ENCODE assay signal across 9 mouse cellular contexts in genomic region chr1:167292447-167292846, GRCm38 (mm10). TPM values are rescaled to one million over a fixed set of nuclear protein-coding genes. Genes with fewer than 3 reads are reported as not detected.
DNase-seq lines count a peak whose midpoint lies in the region; ATAC-seq lines count a peak whose summit lies in the region.
"Had no signal": no experiment of that assay in that cellular context is flagged by ENCODE, and none has a peak within 500 bp of the region (broad histone marks: within the 10 kb centered on the region; RNA-seq: fewer than 3 reads in every experiment).

No protein-coding gene starts in this region.

- 0 out of 2 replicates have a peak, but pooled peaks cover 9% of the 10 kb centered on the region for H3K27me3 ChIP-seq in heart, embryonic 12.5 days (replicated peaks)
- peaks cover 5% of the 10 kb centered on the region; the same call in 1 of the 2 replicates for H3K27me3 ChIP-seq in midbrain, embryonic 13.5 days
- H3K27me3 ChIP-seq in hindbrain, embryonic 16.5 days (replicated peaks; ENCODE audit: control insufficient read depth, insufficient read depth, low read length): no peaks in the 10 kb centered on the region

- intact Hi-C loops in gastrocnemius, postnatal 14 days (cut with DNase I; ENCODE audit: low total_unique reads): no loop called here

- peak; percentile 30 for DNase-seq in gastrocnemius, postnatal 14 days
- peak; percentile 76 for DNase-seq in kidney, postnatal 10 days
- DNase-seq in lung, postnatal 25 days (ENCODE audit: low spot score): peak; percentile 68

- no peak overlapping the region for H3K27ac ChIP-seq in heart, embryonic 12.5 days (ENCODE audit: poor library complexity, severe bottlenecking)
- no peak overlapping the region for H3K27ac ChIP-seq in midbrain, embryonic 13.5 days
- no peak overlapping the region for H3K27ac ChIP-seq in hindbrain, embryonic 16.5 days (ENCODE audit: low read depth, low read length)
- H3K27ac ChIP-seq: embryonic facial prominence, embryonic 13.5 days had no signal

- WGBS in heart, embryonic 12.5 days: 11% methylated on average over 11 of the region's 11 CpGs
- whole genome bisulfite sequencing in midbrain, embryonic 13.5 days: 68% methylated on average over 11 of the region's 11 CpGs
- WGBS in hindbrain, embryonic 16.5 days: 55% methylated on average over 11 of the region's 11 CpGs

- no peaks in the 10 kb centered on the region for H3K36me3 ChIP-seq in heart, embryonic 12.5 days
- no peaks in the 10 kb centered on the region for H3K36me3 ChIP-seq in midbrain, embryonic 13.5 days
- H3K36me3 ChIP-seq in hindbrain, embryonic 16.5 days (ENCODE audit: control insufficient read depth, insufficient read depth, low read length): no peaks in the 10 kb centered on the region
- H3K36me3 ChIP-seq: embryonic facial prominence, embryonic 13.5 days had no signal

- peak; percentile 65 for ATAC-seq in heart, embryonic 12.5 days (ENCODE audit: insufficient number of reproducible peaks, low FRiP score)
- ATAC-seq in midbrain, embryonic 13.5 days: no peak
- no peak for ATAC-seq in hindbrain, embryonic 16.5 days
- ATAC-seq in megakaryocyte-erythroid progenitor cell, adult 5-6 weeks (replicated peaks; ENCODE audit: low FRiP score, low TSS enrichment, poor library complexity, severe bottlenecking): no peak

- H3K9ac ChIP-seq in heart, embryonic 12.5 days: no peak overlapping the region; the same call in 1 of the 2 replicates
- no peak overlapping the region for H3K9ac ChIP-seq in midbrain, embryonic 13.5 days (replicated peaks)
- H3K9ac ChIP-seq in hindbrain, embryonic 16.5 days (ENCODE audit: low read depth, low read length): no peak overlapping the region
- H3K9ac ChIP-seq: embryonic facial prominence, embryonic 13.5 days had no signal

- H3K4me1 ChIP-seq in heart, embryonic 12.5 days (replicated peaks): peaks cover 26% of the 10 kb centered on the region
- peaks cover 15% of the 10 kb centered on the region for H3K4me1 ChIP-seq in midbrain, embryonic 13.5 days (replicated peaks)
- H3K4me1 ChIP-seq in hindbrain, embryonic 16.5 days (ENCODE audit: control insufficient read depth, insufficient read depth, low read depth, low read length): peaks cover 9% of the 10 kb centered on the region

- H3K9me3 ChIP-seq in heart, embryonic 12.5 days (replicated peaks): no peaks in the 10 kb centered on the region
- no peaks in the 10 kb centered on the region for H3K9me3 ChIP-seq in midbrain, embryonic 13.5 days
- H3K9me3 ChIP-seq in hindbrain, embryonic 16.5 days (ENCODE audit: control insufficient read depth, low read length): no peaks in the 10 kb centered on the region
- H3K9me3 ChIP-seq: embryonic facial prominence, embryonic 13.5 days had no signal

- no peak overlapping the region for H3K4me3 ChIP-seq in heart, embryonic 12.5 days
- H3K4me3 ChIP-seq in midbrain, embryonic 13.5 days (replicated peaks): no peak overlapping the region
- H3K4me3 ChIP-seq in hindbrain, embryonic 16.5 days (ENCODE audit: low read length): no peak overlapping the region
- H3K4me3 ChIP-seq: embryonic facial prominence, embryonic 13.5 days; myocyte had no signal

- peak overlapping the region; percentile 33 for H3K4me2 ChIP-seq in heart, embryonic 12.5 days
- H3K4me2 ChIP-seq in midbrain, embryonic 13.5 days (replicated peaks): no peak overlapping the region
- H3K4me2 ChIP-seq in hindbrain, embryonic 16.5 days (ENCODE audit: low read length): no peak overlapping the region
- H3K4me2 ChIP-seq: embryonic facial prominence, embryonic 13.5 days had no signal

RNA-seq across cellular contexts. Expression of gene Uck2, which starts 7.3 kb away (rescaled TPM):
- 10 to 100 TPM; 18.4 to 29.1 TPM for total RNA-seq in gastrocnemius, postnatal 14 days (2021)
- polyA plus RNA-seq in heart, embryonic 12.5 days (2016; fragmentation: Nextera tagmentation; extraction: Ambion mirVana): 68.9 and 75.3 TPM in 2 replicates
- polyA plus RNA-seq in midbrain, embryonic 13.5 days (2015; fragmentation: Nextera tagmentation; extraction: Ambion mirVana): 67.6 and 70.1 TPM in 2 replicates
- 43.0 and 45.2 TPM in 2 replicates for polyA plus RNA-seq in hindbrain, embryonic 16.5 days (2015; fragmentation: Nextera tagmentation; extraction: Ambion mirVana)
- total RNA-seq in megakaryocyte-erythroid progenitor cell, adult 5-6 weeks (2014; fragmentation: Nextera tagmentation): 187 and 249 TPM in 2 replicates
- total RNA-seq in megakaryocyte-erythroid progenitor cell, adult 5-6 weeks (2017): 228 and 238 TPM in 2 replicates

RNA-seq across cellular contexts. Expression of gene Tmco1, which starts 15.7 kb away (rescaled TPM):
- total RNA-seq in gastrocnemius, postnatal 14 days (2021): 10 to 100 TPM; 36.8 to 39.3 TPM
- polyA plus RNA-seq in heart, embryonic 12.5 days (2016; fragmentation: Nextera tagmentation; extraction: Ambion mirVana): 79.7 and 83.1 TPM in 2 replicates
- polyA plus RNA-seq in midbrain, embryonic 13.5 days (2015; fragmentation: Nextera tagmentation; extraction: Ambion mirVana): 75.3 and 76.9 TPM in 2 replicates
- polyA plus RNA-seq in hindbrain, embryonic 16.5 days (2015; fragmentation: Nextera tagmentation; extraction: Ambion mirVana): 72.7 and 85.8 TPM in 2 replicates
- total RNA-seq in megakaryocyte-erythroid progenitor cell, adult 5-6 weeks (2014; fragmentation: Nextera tagmentation): 89.8 and 97.2 TPM in 2 replicates
- 150 and 178 TPM in 2 replicates for total RNA-seq in megakaryocyte-erythroid progenitor cell, adult 5-6 weeks (2017)

RNA-seq across cellular contexts. Expression of gene Aldh9a1, which starts 57.3 kb away (rescaled TPM):
- total RNA-seq in gastrocnemius, postnatal 14 days (2021): 1 to 10 TPM; 3.8 to 4.8 TPM
- polyA plus RNA-seq in heart, embryonic 12.5 days (2016; fragmentation: Nextera tagmentation; extraction: Ambion mirVana): 27.1 and 27.6 TPM in 2 replicates
- 27.9 and 28.1 TPM in 2 replicates for polyA plus RNA-seq in midbrain, embryonic 13.5 days (2015; fragmentation: Nextera tagmentation; extraction: Ambion mirVana)
- polyA plus RNA-seq in hindbrain, embryonic 16.5 days (2015; fragmentation: Nextera tagmentation; extraction: Ambion mirVana): 43.8 and 43.9 TPM in 2 replicates
- 43.2 and 49.4 TPM in 2 replicates for total RNA-seq in megakaryocyte-erythroid progenitor cell, adult 5-6 weeks (2014; fragmentation: Nextera tagmentation)
- total RNA-seq in megakaryocyte-erythroid progenitor cell, adult 5-6 weeks (2017): 29.1 and 42.8 TPM in 2 replicates
